Mouse (Mus musculus): ENCODE data around the gene C1d. TPM values are rescaled to one million over a fixed set of nuclear protein-coding genes. Genes with fewer than 3 reads are reported as not detected.

Gene C1d
- total RNA-seq, 2 experiments from 2014 or later = 33.0 to 33.5 TPM

Other genes starting within 250 kb of the C1d start
- gene Cnrip1, start 206.0 kb upstream of the C1d start, total RNA-seq (2021) = 1 to 10 TPM; 4.4 to 5.1 TPM
- 1 to 10 TPM; 4.5 to 4.6 TPM for gene Plek, start 205.2 kb upstream of the C1d start, total RNA-seq (2021)
- 10 to 100 TPM; 63.5 to 71.5 TPM for gene Ppp3r1, start 98.3 kb upstream of the C1d start, total RNA-seq (2021)
- 10 to 100 TPM; 10.3 to 12.2 TPM for gene Wdr92, start 75.5 kb upstream of the C1d start, total RNA-seq (2021)
- gene Pno1, start 46.0 kb upstream of the C1d start, total RNA-seq (2021) = 10 to 100 TPM; 30.9 to 33.2 TPM

All from heart, postnatal 25 days (tissue).